Mouse (Mus musculus) hindbrain, embryonic 14.5 days (tissue): ENCODE measurements around the gene Rad51b. TPM values are rescaled to one million over a fixed set of nuclear protein-coding genes. Genes with fewer than 3 reads are reported as not detected.

Source experiments
- ATAC-seq: fragments of 200-750 bp; cut with Nextera tagmentation; 2 replicates; pipeline ENCODE4 v1.8.0; 2017; ENCODE audit warnings: moderate number of reproducible peaks, mild to moderate bottlenecking, moderate TSS enrichment, moderate library complexity; ENCODE audit not compliant: low FRiP score
- DNase-seq: peaks from one replicate; pipeline ENCODE4 v3.0.0-alpha.2; 2015; ENCODE audit warnings: low spot score
- H3K27ac ChIP-seq: fragments of 300-500 bp; sonication (generic); 2 replicates; pipeline ENCODE4 v1.5.1; 2014; ENCODE audit warnings: mild to moderate bottlenecking, moderate library complexity
- H3K27me3 ChIP-seq: fragments of 300-500 bp; sonication (generic); 2 replicates; pipeline ENCODE4 v1.6.1; 2014; ENCODE audit warnings: mild to moderate bottlenecking, low read length, mixed read lengths; ENCODE audit not compliant: control insufficient read depth, insufficient read depth
- H3K36me3 ChIP-seq: fragments of 300-500 bp; sonication (generic); replicated peaks from 2 replicates; pipeline ENCODE4 v1.6.1; 2014; ENCODE audit not compliant: control insufficient read depth, insufficient read depth
- H3K4me1 ChIP-seq: fragments of 300-500 bp; sonication (generic); replicated peaks from 2 replicates; pipeline ENCODE4 v1.6.1; 2014; ENCODE audit warnings: antibody characterized with exemption, low read length, mixed read lengths; ENCODE audit not compliant: control insufficient read depth, insufficient read depth
- H3K4me2 ChIP-seq: fragments of 300-500 bp; sonication (generic); replicated peaks from 2 replicates; pipeline ENCODE4 v1.6.1; 2014; ENCODE audit warnings: mild to moderate bottlenecking, moderate library complexity
- H3K4me3 ChIP-seq: fragments of 300-500 bp; sonication (generic); replicated peaks from 2 replicates; pipeline ENCODE4 v1.5.1; 2014; ENCODE audit warnings: mild to moderate bottlenecking, low read length
- H3K9ac ChIP-seq: fragments of 300-500 bp; sonication (generic); 2 replicates; pipeline ENCODE4 v1.6.1; 2014
- H3K9me3 ChIP-seq: fragments of 300-500 bp; sonication (generic); 2 replicates; pipeline ENCODE4 v1.6.1; 2016; ENCODE audit warnings: low read length; ENCODE audit not compliant: control insufficient read depth
- WGBS: fragments of 180-500 bp; shearing (Covaris S2); extraction: QIAGEN DNeasy Blood & Tissue Kit; methylation state at CpG from one replicate; pipeline ENCODE4 v1.1.7; 2014; 5-methylcytosine and 5-hydroxymethylcytosine counted together
- polyA plus RNA-seq: library from polyadenylated mRNA; unstranded; fragments of >200 nt; fragmentation: Nextera tagmentation; extraction: Ambion mirVana; gene quantifications from 2 replicates; pipeline ENCODE4 v1.2.1, GENCODE M21; 2014

The Rad51b gene
- polyA plus RNA-seq, 1 experiment from 2014 or later, result 1.5 TPM

GRCm38 (mm10) chr12:79813566-79814305 is 516.7 kb downstream of the Rad51b start:
- H3K4me2 ChIP-seq, result peak overlapping the region; percentile 25
- WGBS, result 23% methylated on average over 8 of the region's 8 CpGs

GRCm38 (mm10) chr12:79814312-79815091 is 517.4 kb downstream of the Rad51b start:
- Histone ChIP-seq H3K36me3 (no peaks in the 10 kb centered on the region), H3K9me3 (no peaks in the 10 kb centered on the region), H3K27ac (no peak overlapping the region), H3K9ac (peak overlapping the region; percentile 31; the same call in 1 of the 2 replicates), H3K4me3 (no peak overlapping the region), H3K27me3 (no peaks in the 10 kb centered on the region), H3K4me2 (peak overlapping the region; percentile 25), H3K4me1 (peaks cover 15% of the 10 kb centered on the region)
- 32% methylated on average over 20 of the region's 20 CpGs for WGBS
- no peak for ATAC-seq
- DNase-seq, result no peak

More at GRCm38 (mm10) chr12:79813566-79814305, 516.7 kb downstream of the Rad51b start:
- Histone ChIP-seq H3K9ac (peak overlapping the region; percentile 31; the same call in 1 of the 2 replicates), H3K36me3 (no peaks in the 10 kb centered on the region), H3K27ac (no peak overlapping the region), H3K9me3 (no peaks in the 10 kb centered on the region), H3K4me3 (no peak overlapping the region), H3K27me3 (no peaks in the 10 kb centered on the region), H3K4me1 (peaks cover 15% of the 10 kb centered on the region)
- ATAC-seq (no peak), DNase-seq (no peak)

DNA sequence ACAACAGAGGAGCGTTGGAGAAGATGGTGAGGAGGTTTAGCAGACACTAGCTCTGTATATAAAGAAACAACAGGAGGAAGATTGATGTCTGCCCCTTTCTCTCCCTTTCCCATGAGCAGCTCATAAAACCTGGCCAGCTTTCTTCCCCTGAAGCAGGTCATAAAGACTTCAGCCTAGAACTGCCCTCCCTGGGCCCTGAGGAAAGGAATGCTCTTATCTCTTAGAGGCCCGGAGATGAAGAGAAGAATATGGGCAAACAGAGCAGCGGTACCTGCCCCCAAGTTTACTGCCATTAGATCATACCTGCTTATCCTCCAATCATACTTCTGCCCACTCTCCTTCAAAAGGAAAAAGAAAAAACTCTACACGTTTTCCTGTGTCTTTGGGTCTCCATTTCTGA is 519.2 kb downstream of the Rad51b start:
- no peak for ATAC-seq
- H3K27ac ChIP-seq, result no peak overlapping the region
- no peak overlapping the region for H3K4me2 ChIP-seq
- no peaks in the 10 kb centered on the region for H3K27me3 ChIP-seq
- no peaks in the 10 kb centered on the region for H3K9me3 ChIP-seq
- WGBS, result 76% methylated on average over 4 of the region's 4 CpGs
- no peaks in the 10 kb centered on the region for H3K36me3 ChIP-seq
- no peak overlapping the region for H3K4me3 ChIP-seq
- H3K4me1 ChIP-seq, result peaks cover 15% of the 10 kb centered on the region
- no peak overlapping the region for H3K9ac ChIP-seq
- no peak for DNase-seq

DNA sequence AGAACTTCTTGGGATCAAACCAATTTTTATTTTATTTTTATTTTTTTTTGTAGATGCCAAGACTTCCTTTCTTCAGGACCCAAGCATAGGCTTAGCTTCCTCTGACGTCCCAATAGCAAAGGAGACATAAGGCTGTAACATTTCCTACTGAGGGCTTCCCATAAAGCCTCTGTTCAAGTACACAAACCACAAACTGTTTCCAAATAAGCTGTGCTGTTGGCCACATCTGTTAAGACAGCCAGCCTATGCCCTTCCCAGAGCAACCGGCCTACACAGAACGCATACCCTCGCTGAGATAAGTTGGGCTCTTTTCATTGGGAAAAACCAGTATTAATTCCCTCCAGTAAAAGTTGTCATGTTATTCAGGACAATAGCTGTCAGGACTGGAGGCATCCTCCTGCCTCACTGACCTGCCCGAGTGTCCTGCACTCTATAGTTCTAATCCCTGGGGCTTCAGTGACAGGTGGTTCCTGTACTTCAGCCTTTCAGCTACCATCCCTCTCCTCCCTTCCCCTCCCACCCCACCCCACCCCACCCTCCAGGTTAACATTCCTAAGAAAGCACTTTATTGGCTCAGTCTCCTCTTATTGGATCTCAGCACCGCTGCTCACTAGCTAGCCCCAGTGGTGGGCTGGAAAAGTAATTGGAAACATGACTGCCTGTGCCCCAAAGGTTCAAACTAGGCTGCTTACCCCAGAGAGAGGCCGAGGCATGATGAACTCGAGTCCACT is 523.3 kb downstream of the Rad51b start:
- Histone ChIP-seq H3K9me3 (no peaks in the 10 kb centered on the region), H3K4me2 (no peak overlapping the region), H3K27ac (no peak overlapping the region), H3K36me3 (no peaks in the 10 kb centered on the region), H3K9ac (no peak overlapping the region), H3K4me3 (no peak overlapping the region), H3K4me1 (no peaks in the 10 kb centered on the region), H3K27me3 (no peaks in the 10 kb centered on the region)
- no peak for DNase-seq
- no peak for ATAC-seq
- WGBS, result 73% methylated on average over 8 of the region's 8 CpGs

- DNase-seq (peak; percentile 47), ATAC-seq (peak; percentile 62; the same call in 1 of the 2 replicates)
- no peak overlapping the region for H3K27ac ChIP-seq
- H3K9me3 ChIP-seq, result no peaks in the 10 kb centered on the region
- H3K9ac ChIP-seq, result no peak overlapping the region
- H3K27me3 ChIP-seq, result no peaks in the 10 kb centered on the region
- H3K36me3 ChIP-seq, result no peaks in the 10 kb centered on the region
- H3K4me2 ChIP-seq, result no peak overlapping the region
- 43% methylated on average over 5 of the region's 5 CpGs for WGBS
- H3K4me3 ChIP-seq, result no peak overlapping the region
- H3K4me1 ChIP-seq, result peaks cover 9% of the 10 kb centered on the region; the same call in 1 of the 2 replicates
Observed at GRCm38 (mm10) chr12:79821901-79822300, 524.8 kb downstream of the Rad51b start.

- no peaks in the 10 kb centered on the region for H3K27me3 ChIP-seq
- H3K4me1 ChIP-seq, result peaks cover 9% of the 10 kb centered on the region; the same call in 1 of the 2 replicates
- ATAC-seq (no peak), DNase-seq (no peak)
- 81% methylated on average over 2 of the region's 2 CpGs for WGBS
- H3K9me3 ChIP-seq, result no peaks in the 10 kb centered on the region
- no peak overlapping the region for H3K4me3 ChIP-seq
- H3K27ac ChIP-seq, result no peak overlapping the region
- H3K4me2 ChIP-seq, result no peak overlapping the region
- no peaks in the 10 kb centered on the region for H3K36me3 ChIP-seq
- H3K9ac ChIP-seq, result no peak overlapping the region
Observed at GRCm38 (mm10) chr12:79822401-79822800, 525.3 kb downstream of the Rad51b start.

- Histone ChIP-seq H3K9me3 (no peaks in the 10 kb centered on the region), H3K36me3 (no peaks in the 10 kb centered on the region), H3K4me1 (peaks cover 9% of the 10 kb centered on the region; the same call in 1 of the 2 replicates), H3K9ac (no peak overlapping the region), H3K27me3 (no peaks in the 10 kb centered on the region), H3K27ac (no peak overlapping the region), H3K4me2 (no peak overlapping the region), H3K4me3 (no peak overlapping the region)
- ATAC-seq (no peak), DNase-seq (no peak)
- 9% methylated on average over 7 of the region's 7 CpGs for WGBS
Observed at GRCm38 (mm10) chr12:79825922-79826321, 528.8 kb downstream of the Rad51b start.

- Histone ChIP-seq H3K27ac (no peak overlapping the region), H3K9me3 (no peaks in the 10 kb centered on the region), H3K9ac (no peak overlapping the region), H3K36me3 (no peaks in the 10 kb centered on the region), H3K4me2 (no peak overlapping the region), H3K4me3 (no peak overlapping the region), H3K27me3 (no peaks in the 10 kb centered on the region), H3K4me1 (peaks cover 9% of the 10 kb centered on the region; the same call in 1 of the 2 replicates)
- WGBS, result 67% methylated on average over 5 of the region's 5 CpGs
- no peak for ATAC-seq
- no peak for DNase-seq
Observed at GRCm38 (mm10) chr12:79827233-79827692, 530.2 kb downstream of the Rad51b start.

GRCm38 (mm10) chr12:79827735-79828134 is 530.7 kb downstream of the Rad51b start:
- ATAC-seq, result no peak

More at GRCm38 (mm10) chr12:79827735-79828134, 530.7 kb downstream of the Rad51b start:
- no peak for DNase-seq
- H3K4me2 ChIP-seq, result no peak overlapping the region
- no peak overlapping the region for H3K4me3 ChIP-seq
- 66% methylated on average over 4 of the region's 4 CpGs for WGBS
- H3K36me3 ChIP-seq, result no peaks in the 10 kb centered on the region
- H3K27ac ChIP-seq, result no peak overlapping the region
- H3K27me3 ChIP-seq, result no peaks in the 10 kb centered on the region
- no peak overlapping the region for H3K9ac ChIP-seq
- H3K9me3 ChIP-seq, result no peaks in the 10 kb centered on the region
- peaks cover 9% of the 10 kb centered on the region; the same call in 1 of the 2 replicates for H3K4me1 ChIP-seq
